Mouse (Mus musculus) right cerebral cortex, postnatal 4 days (tissue): Measurements from ENCODE around the gene Osbp2.

Source experiments
- DNase-seq: peaks from one replicate; pipeline ENCODE4 v3.0.0-alpha.2; 2022

Osbp2 gene

DNA sequence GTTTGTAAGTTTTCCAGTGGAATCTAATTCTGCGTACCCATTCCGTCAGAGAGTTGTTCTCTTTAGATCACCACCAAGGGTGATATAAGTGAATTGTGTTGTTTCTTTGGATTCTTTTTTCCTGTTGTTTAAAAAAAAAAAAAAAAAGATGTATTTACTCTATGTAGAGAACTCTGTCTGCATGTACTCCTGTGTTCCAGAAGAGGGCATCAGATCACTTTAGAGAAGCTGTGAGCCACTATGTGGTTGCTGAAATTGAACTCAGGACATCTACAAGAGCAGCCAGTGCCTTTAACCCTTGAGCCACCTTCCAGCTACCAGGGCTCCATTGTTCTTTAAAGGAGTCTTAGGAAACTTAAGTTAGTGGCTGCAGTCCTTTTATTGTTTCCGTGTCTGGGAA is 166.3 kb downstream of the Osbp2 start:
- DNase-seq: no peak

DNA sequence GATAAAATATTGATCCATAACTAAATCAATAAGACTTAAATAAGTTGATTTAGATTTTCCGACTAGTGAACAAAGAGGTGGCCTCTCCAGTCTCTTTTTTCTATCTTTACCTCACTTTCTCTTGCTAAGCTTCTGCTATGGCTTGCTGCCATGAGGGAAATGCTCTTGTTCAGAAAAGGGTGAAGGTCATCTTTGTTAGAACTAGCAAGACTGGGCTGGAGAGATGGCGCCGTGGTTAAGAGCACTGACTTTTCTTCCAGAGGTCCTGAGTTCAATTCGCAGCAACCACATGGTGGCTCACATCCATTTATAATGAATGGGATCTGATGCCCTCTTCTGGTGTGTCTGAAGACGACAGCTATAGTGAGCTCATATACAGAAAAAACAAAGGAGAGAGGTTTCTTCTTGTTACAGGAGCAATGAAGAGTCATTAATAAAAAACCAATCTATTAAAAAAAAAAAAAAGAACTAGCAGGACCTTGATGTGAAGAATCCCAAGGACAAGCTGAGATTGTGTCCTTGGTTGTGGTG is 167.6 kb downstream of the Osbp2 start:
- no peak for DNase-seq

DNA sequence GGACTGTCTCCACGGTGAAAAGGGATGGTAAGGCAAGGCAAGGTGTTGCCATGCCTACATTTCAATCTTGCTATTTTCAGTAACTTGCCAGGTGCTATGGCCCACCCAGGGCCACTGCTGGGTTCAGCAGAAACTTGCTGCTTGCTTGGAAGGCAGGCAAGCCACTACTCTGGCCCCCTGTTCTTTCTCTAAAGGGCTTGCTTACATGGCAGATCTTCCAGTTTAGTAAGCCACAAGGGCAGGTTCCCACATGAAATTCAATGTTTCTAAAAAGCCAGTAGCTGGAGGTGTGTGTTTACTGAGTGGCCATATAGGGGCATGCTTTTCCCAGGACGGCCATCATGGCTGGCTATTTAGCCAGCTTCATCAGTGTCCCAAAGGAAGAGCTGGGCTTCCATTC is 172.0 kb downstream of the Osbp2 start:
- no peak for DNase-seq

DNA sequence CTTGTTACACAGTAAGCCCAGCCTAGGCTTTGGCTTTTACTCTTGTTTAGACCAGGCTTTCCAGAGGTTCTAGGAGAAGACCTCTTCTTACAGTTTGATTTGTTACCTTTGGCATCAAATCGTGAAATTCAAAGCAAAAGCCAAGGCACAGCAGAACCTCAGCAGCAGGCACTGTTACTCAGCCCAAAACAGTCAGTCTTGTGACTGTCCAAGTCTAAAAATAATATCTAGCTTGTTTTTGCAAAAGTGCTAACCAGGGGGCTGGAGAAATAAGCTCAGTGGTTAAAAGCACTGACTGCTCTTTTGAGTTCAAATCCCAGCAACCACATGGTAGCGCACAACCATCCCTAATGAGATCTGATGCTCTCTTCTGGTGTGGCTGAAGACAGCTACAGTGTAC is 176.8 kb downstream of the Osbp2 start:
- DNase-seq: no peak

DNA sequence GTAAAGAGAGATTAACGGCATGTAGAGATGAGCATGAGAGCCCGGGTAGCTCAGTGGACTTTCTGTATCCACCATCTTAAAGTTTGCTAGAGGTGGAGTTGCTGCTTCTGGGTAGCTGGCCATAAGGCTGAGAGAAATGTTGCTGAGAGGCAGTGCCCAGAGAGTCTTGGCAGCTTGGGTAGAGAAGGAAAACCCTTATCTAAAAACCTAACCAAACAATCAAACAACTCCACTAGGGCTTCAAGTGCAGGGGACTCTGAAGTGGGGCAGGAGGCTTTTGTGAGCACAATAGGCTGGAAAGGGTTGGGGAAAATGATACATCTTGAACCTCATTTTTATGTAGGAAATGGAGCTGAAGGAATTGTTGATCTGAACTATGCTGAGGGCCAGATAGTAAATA is 177.4 kb downstream of the Osbp2 start:
- DNase-seq: no peak

DNA sequence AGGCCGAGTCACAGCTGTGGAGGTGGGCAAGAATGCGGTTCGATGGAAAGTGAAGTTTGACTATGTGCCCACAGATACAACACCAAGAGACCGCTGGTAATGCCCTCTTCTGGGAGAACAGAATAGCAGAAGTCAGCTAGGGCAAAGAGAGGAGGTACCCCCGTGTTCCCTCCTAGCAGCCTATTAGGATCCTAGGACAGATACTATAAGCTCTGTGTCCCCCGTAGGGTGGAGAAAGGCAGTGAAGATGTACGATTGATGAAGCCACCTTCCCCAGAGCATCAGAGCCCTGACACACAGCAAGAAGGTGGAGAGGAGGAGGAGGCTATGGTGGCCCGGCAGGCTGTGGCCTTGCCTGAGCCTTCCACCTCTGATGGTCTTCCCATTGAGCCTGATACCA is 178.3 kb downstream of the Osbp2 start:
- DNase-seq: no peak

DNA sequence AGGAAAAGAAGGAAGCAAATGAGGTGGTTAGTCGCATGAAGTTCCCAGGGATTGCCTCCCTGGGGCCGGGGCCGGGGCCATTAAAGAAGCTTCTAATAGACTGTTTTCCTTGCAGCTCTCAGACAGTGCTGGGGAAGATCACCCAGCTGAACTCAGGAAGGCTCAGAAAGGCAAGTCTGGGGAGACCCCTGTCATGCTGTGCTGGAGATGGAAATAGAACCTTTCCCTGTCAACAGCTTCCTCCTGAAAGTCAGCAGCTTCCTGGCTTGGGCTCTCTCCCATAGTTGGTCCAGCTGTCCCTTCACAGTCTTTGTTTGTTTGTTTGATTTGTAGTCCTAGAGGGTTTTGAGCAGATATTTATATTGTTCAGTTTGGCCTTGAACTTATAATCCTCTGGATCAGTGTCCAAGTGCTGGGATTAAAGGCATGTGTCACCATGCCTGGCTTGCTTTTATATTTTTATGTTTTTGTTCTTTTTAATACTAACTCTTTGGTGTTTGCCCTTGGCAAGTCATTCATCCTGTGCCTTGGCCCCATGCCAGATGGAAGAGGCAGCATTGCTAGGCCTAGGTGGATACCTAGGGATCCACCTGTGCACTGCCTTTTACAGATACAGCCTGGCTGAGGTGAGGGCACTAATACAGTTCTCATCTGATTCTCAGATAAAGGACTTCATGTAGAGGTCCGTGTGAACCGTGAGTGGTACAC is 178.8 kb downstream of the Osbp2 start:
- DNase-seq: no peak

DNA sequence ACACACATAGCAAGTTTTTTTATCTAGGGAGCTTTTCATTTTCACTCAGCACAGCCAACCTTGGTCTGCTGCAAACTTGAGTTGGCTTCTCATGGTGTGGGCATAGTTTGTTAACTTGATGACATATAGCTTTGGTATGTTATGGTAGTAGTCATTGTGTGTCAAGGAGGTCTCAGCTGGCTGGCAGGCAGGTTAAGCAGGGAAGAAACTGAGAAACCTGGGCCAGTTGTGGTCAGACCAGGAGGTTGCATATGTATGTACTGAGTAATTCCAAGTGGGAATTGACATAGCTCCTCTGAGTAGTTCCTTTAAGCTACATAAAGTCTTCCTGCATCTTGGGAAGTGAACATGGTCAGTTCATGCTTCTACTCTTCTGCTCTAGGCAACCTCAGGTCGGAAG is 179.5 kb downstream of the Osbp2 start:
- no peak for DNase-seq

DNA sequence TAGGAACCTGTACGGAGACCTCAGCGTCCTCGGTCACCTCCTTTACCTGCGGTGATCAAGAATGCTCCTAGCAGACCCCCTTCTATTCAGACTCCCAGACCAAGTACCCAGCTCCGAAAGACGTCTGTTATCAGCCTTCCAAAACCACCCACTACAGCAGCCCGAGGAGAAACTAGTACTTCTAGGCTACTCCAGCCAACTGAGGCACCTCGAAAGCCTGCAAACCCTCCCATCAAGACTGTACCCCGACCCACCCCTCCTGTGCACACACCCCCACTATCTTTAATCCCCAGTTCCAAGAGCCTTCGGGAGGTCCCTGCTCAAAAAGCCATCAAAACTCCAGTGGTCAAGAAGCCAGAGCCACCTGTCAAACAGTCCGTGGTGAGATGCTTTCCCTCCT is 180.0 kb downstream of the Osbp2 start:
- no peak for DNase-seq

DNA sequence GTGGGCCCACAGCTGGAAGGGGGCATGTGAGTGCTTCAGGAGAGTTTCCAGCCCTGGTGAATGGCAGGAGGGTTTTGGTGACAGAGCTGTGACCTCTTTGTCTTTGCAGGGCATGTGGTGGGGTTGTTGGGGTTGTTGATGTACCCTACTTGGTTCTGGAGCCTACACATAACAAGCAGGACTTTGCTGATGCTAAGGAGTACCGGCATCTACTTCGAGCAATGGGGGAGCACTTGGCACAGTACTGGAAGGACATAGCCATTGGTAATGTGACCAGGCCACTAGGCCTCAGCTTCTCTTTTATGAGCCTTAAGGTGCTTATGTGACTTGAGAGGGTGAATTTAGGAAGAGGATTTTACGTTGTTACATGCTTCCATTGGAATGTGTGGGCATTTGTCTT is 183.9 kb downstream of the Osbp2 start:
- no peak for DNase-seq

DNA sequence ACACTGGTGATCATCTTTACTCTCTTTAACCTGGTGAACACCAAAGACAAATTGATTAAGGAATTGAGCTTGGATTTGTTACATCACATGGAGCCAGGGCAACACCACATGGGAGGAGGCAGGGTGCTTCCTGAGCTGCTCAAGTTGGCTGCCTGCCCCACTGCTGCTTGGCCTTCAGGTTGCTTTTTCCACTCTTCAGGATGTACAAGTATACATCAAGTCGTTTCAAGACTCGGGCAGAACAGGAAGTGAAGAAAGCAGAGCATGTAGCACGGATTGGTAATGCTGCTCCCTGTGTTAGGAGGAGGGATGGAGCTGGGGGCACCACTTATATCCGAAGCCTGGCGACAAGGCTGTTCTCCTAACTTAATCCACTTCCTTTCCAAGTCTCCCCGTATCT is 186.5 kb downstream of the Osbp2 start:
- DNase-seq: no peak

DNA sequence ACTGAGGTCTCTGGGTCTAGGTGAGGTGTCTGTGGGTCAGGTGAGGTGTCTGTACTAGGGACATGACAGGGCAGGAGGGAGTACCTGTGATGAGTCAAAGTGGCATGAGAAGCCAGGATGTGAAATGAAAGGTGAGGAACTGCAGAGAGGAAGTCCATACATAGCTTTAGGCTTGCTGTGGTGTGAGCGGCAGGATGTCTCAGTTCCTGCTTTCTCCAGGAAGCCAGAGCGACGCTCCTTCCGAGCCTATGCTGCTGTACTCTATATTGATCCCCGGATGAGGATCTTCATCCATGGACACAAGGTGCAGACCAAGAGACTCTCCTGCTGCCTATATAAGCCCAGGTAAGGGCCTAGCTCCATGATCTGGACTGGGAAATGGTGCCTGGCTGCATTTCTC is 187.3 kb downstream of the Osbp2 start:
- no peak for DNase-seq

DNA sequence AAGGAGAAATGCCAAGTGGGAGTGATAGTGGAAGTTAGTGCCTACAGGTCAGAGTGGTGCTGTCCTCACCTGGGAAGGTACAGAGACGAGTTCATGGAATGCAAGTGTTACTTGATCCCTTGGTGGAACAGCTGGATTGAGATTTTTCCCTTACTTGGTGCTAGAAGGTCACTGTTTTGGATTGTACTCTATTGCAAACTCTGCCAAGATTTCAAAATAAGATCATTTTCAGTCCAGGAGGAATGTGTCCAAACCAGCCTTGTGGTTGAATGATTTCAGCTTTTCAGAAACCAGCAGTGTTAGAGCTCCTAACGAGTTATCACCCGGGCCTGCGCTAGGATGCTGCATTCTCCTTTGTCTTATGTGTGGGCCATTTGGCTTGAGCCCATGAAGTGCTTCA is 189.2 kb downstream of the Osbp2 start:
- DNase-seq: no peak

DNA sequence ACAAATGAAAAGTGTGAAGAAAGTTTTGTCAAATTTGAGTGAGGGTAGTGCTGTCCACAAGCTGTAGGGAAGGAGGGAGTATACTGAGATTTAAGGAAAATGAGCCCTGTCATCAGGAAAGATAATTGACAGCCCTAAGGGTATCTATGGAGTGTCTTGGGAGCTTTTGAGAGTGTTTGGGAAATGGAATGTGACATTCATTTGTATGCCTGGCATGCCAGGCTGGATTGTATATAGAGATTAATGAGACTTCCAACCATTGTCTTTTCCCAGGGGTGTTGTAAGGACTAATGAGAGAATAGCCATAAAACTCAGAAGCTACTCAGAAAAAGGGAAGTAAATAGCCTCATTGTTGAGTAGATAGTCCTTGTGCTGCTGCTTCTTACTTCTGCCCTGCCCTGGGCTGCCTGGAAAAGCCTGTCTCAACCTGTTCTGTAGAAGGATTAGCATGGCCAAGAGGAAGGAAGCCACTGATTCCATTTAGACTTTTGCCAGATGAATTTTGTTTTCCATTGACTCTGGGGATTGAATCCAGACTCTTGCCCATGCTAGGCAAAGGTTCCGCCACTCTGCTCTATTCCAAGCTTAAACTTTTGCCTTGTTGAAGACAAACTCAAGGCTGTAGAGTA is 192.6 kb downstream of the Osbp2 start:
- DNase-seq: no peak

DNA sequence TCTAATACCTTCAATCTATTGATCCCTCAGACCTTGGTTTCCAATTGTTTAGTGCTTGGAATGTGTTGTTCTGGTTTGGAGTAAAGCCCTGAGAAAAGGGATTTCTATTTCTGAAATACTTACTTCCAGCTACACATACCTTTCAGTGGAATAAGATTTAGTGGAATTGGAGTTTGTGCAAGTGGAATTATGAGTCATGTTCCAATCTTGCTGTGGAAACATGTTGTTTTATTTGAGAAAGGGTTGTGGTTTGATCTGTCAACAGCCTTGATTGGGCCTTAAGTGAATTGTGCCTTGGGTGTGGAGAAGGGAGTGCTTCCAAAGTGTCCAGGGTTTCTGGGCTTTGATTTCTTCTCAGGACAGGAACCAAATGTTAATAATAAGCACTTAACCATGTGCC is 193.9 kb downstream of the Osbp2 start:
- no peak for DNase-seq

DNA sequence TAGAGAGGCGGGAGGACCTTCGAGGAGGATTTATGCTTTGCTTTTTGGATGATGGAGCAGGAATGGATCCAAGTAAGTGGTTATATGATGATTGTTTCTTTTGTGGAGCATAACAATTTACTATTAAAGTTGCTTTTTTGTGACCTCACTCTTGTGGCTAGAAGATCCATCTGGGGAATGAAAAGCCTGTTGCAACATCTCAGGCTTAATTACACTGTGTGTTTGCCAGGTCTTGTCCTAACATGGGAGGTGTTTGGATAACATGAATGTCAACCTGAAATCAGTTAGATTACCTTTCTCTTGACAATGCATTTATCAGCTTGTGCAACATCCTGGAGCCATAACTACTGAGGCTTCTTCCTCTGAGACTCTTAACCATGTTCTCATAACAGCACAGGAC is 194.9 kb downstream of the Osbp2 start:
- DNase-seq: no peak

DNA sequence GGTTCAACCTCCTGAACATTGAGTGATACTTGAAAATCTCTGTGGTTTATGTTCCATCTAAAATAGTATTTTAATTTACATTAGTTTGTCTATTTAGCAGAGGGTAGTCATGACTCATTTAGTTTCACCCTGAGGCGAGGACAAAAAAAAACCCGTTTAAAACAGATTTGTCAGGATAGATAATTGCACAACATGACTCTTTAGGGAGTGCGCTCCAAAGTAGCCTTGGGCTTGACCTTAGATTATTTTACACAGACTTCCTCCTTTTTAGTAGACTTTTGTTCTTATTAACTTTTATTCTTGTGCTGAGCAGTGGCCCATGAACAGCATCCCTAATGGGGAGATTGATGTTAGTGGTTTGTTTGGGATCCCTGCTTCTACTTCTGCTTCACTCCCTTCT is 196.2 kb downstream of the Osbp2 start:
- DNase-seq: no peak

DNA sequence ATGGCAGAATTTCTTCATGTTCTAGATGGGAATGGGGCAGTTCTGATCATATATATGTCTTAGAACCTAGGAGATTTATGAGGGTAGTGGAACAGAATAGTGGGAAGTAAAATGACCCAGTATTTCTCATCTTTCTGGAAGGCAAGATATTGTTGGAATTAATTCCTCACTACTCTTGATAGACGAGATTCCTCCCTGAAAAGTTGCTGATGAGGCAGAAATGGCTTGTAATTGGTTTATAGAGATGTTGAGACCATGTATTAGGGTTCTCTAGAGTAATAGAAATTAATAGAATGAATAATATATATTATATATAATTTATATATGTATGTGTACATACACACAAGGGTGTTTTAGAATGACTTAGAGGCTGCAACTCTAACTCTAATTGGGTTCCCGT is 201.7 kb downstream of the Osbp2 start:
- DNase-seq: no peak
